Mouse (Mus musculus): ENCODE data around the gene Yipf3. TPM values are rescaled to one million over a fixed set of nuclear protein-coding genes. Genes with fewer than 3 reads are reported as not detected.

Yipf3 gene
- polyA plus RNA-seq, 1 experiment from 2014 or later, result 91.6 TPM

DNA sequence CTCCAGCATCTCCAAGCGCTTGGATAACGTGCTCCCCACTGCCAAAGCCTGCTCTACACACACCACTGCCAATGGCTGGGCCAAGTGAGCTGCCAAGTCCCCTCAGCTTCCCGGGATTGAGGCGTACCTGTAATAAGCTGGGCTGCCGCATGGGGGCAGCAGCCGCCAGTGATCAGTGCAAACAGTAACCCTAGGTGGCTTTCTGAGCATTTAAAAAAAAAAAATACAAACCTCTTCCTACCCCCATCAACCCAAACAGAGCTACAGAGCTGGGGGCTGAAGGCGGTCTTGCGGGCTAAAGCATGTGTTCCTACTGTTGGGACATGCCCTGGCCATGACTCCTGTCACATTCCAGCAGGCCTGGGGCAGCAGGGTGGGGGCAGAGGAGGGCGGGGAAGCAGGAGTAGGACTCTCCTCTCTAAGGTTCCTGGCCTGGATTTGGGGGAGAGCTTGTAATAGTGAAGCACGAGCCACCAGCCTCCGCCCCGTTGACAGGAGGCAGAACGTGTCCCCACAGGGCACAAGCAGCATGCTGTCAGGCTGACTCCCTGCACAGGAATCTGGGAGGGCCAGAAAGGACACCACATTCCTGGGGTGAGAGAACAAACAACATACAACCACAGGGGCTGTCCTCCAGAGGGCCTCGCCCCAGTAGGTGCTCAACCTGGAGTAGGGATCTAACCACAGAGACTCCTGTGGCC is 18.2 kb downstream of the Yipf3 start:
- H3K4me3 ChIP-seq (replicated peaks; ENCODE audit: low read length), result no peak overlapping the region
- 30% methylated on average over 14 of the region's 14 CpGs for WGBS

DNA sequence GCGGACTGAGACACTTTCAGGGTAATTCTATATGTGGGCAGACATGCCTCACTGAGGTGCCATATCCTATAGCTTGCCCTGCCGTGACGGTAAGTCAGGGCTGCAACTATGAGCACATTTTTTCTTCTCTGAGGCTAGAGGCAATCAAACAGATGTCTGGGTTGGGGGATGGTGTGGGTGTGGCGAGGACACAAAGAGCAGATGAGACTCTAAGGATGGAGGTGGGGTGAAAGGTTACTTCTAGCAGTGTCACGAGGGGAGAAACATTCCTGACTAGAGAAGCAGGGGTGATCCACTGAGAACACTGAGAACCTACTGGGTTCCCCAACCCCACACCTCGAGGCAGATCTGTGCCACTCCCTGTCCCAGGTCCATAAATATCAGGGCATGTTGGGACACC is 19.1 kb downstream of the Yipf3 start:
- DNase-seq (ENCODE audit: low spot score) (no peak), ATAC-seq (ENCODE audit: low FRiP score) (no peak)
- Histone ChIP-seq H3K4me3 (replicated peaks; ENCODE audit: low read length) (no peak overlapping the region), H3K27me3 (ENCODE audit: control insufficient read depth, insufficient read depth, low read length) (no peaks in the 10 kb centered on the region), H3K36me3 (replicated peaks; ENCODE audit: control insufficient read depth, insufficient read depth) (peaks cover 43% of the 10 kb centered on the region), H3K4me2 (replicated peaks) (no peak overlapping the region), H3K27ac (no peak overlapping the region), H3K9ac (no peak overlapping the region), H3K4me1 (replicated peaks; ENCODE audit: control insufficient read depth, insufficient read depth, low read length) (no peaks in the 10 kb centered on the region), H3K9me3 (ENCODE audit: control insufficient read depth, low read length) (no peaks in the 10 kb centered on the region)
- WGBS, result 74% methylated on average over 6 of the region's 6 CpGs

More for the DNA sequence above, 18.2 kb downstream of the Yipf3 start:
- Histone ChIP-seq H3K4me1 (replicated peaks; ENCODE audit: control insufficient read depth, insufficient read depth, low read length) (no peaks in the 10 kb centered on the region), H3K27ac (no peak overlapping the region), H3K27me3 (ENCODE audit: control insufficient read depth, insufficient read depth, low read length) (no peaks in the 10 kb centered on the region), H3K36me3 (replicated peaks; ENCODE audit: control insufficient read depth, insufficient read depth) (peaks cover 49% of the 10 kb centered on the region), H3K4me2 (replicated peaks) (no peak overlapping the region), H3K9me3 (ENCODE audit: control insufficient read depth, low read length) (no peaks in the 10 kb centered on the region), H3K9ac (no peak overlapping the region)
- DNase-seq (ENCODE audit: low spot score) (peak; percentile 91), ATAC-seq (ENCODE audit: low FRiP score) (peak; percentile 75)

DNA sequence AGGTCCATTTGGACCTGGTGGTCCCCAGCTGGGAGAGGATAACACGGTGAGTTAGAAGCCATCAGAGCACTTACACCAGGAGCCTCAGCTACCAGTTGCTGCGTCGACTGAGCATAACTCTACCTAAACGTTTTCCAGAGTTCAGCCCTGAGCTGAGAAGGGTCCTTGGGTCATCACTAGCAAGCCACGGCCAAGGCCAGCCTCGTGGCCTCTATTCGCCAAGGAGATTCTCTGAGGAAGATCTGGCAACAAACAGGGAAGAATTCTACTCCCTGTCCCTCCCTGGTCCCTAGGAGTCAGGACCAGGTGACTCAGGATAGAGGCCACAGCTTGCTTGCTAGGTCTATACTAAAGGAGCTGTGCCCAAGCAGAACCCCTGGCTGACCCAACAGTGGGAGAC is 19.6 kb downstream of the Yipf3 start:
- peaks cover 38% of the 10 kb centered on the region for H3K36me3 ChIP-seq (replicated peaks; ENCODE audit: control insufficient read depth, insufficient read depth)
- no peaks in the 10 kb centered on the region for H3K9me3 ChIP-seq (ENCODE audit: control insufficient read depth, low read length)
- DNase-seq (ENCODE audit: low spot score), result no peak
- no peak overlapping the region for H3K4me3 ChIP-seq (replicated peaks; ENCODE audit: low read length)
- no peak overlapping the region for H3K9ac ChIP-seq
- ATAC-seq (ENCODE audit: low FRiP score), result no peak
- no peak overlapping the region for H3K27ac ChIP-seq
- no peaks in the 10 kb centered on the region for H3K27me3 ChIP-seq (ENCODE audit: control insufficient read depth, insufficient read depth, low read length)
- H3K4me2 ChIP-seq (replicated peaks), result no peak overlapping the region
- no peaks in the 10 kb centered on the region for H3K4me1 ChIP-seq (replicated peaks; ENCODE audit: control insufficient read depth, insufficient read depth, low read length)
- 88% methylated on average over 7 of the region's 7 CpGs for WGBS

DNA sequence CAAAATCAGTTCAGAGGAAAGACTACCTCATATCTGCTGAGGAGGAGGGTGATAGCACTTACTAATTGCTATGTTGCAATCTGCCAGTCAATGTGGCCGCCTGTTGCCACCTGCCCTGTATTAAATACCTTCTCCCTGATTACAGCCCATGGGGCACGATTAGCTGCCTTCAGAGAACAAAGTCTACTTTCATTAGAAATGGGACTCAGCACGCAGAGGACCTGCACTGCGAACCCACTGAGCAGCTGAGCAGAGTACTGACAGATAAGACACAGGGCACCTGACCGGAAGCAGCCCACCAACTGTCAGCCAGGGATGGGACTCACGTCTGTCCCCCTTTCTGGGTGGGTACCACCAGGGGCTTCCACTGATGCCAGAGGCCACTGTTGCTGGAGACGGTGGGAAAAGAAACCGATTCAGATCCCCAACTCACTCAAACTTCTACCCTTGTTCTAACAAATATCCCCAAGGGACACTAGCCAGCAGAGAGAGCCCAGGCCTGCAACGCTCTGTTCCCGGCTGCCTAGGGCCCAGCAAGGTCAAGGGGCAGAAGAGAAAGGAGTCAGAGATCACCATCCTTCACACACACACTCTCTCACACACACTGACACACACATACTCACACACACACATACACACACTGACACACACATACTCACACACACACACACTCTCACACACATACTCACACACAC is 20.3 kb downstream of the Yipf3 start:
- DNase-seq (ENCODE audit: low spot score), result no peak
- no peaks in the 10 kb centered on the region for H3K9me3 ChIP-seq (ENCODE audit: control insufficient read depth, low read length)
- H3K36me3 ChIP-seq (replicated peaks; ENCODE audit: control insufficient read depth, insufficient read depth), result peaks cover 31% of the 10 kb centered on the region
- H3K27ac ChIP-seq, result no peak overlapping the region
- H3K27me3 ChIP-seq (ENCODE audit: control insufficient read depth, insufficient read depth, low read length), result no peaks in the 10 kb centered on the region
- no peak overlapping the region for H3K9ac ChIP-seq
- no peak overlapping the region for H3K4me2 ChIP-seq (replicated peaks)
- H3K4me1 ChIP-seq (replicated peaks; ENCODE audit: control insufficient read depth, insufficient read depth, low read length), result no peaks in the 10 kb centered on the region
- no peak for ATAC-seq (ENCODE audit: low FRiP score)
- 84% methylated on average over 10 of the region's 10 CpGs for WGBS
- no peak overlapping the region for H3K4me3 ChIP-seq (replicated peaks; ENCODE audit: low read length)

DNA sequence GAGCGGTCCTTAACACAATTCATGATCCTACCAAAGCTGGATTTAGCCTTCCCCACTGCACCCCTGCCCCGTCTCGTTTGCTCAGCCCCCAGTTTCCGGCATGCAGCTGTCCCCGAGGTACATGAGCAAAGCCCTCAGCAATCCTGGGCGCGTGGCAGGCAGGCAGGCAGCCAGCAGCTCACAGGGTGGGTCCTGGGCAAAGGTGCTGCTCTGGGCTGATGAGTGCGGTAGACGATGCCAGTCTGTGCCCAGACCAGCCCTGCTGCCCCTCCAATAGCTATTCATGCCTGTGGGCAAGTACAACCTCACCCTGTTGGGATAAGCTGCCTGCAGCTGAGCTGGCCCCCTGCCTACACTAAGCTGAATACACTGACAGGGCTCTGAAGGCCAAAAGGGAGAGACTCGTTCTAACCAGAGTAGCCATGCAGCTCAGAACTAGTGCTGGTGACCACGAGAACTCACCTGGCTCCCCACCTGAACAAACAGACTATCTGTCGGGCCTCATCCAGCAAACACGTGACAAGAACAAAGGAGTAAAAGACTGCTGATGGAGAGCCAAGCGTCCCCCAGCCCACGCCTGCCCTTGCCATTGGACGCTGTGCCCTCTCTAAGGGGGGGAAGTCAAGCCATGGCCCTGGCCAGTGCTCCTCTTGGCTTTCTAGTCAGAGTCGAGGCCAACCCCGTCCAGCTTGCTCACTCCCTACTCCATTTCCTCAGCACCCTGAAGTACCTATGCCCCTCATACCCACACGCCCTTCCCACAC is 22.1 kb downstream of the Yipf3 start:
- Histone ChIP-seq H3K36me3 (replicated peaks; ENCODE audit: control insufficient read depth, insufficient read depth) (peaks cover 16% of the 10 kb centered on the region), H3K4me2 (replicated peaks) (no peak overlapping the region), H3K4me1 (replicated peaks; ENCODE audit: control insufficient read depth, insufficient read depth, low read length) (no peaks in the 10 kb centered on the region), H3K9me3 (ENCODE audit: control insufficient read depth, low read length) (no peaks in the 10 kb centered on the region), H3K27ac (no peak overlapping the region), H3K9ac (no peak overlapping the region), H3K27me3 (ENCODE audit: control insufficient read depth, insufficient read depth, low read length) (no peaks in the 10 kb centered on the region), H3K4me3 (replicated peaks; ENCODE audit: low read length) (no peak overlapping the region)
- ATAC-seq (ENCODE audit: low FRiP score) (no peak), DNase-seq (ENCODE audit: low spot score) (no peak)
- 87% methylated on average over 19 of the region's 19 CpGs for WGBS

DNA sequence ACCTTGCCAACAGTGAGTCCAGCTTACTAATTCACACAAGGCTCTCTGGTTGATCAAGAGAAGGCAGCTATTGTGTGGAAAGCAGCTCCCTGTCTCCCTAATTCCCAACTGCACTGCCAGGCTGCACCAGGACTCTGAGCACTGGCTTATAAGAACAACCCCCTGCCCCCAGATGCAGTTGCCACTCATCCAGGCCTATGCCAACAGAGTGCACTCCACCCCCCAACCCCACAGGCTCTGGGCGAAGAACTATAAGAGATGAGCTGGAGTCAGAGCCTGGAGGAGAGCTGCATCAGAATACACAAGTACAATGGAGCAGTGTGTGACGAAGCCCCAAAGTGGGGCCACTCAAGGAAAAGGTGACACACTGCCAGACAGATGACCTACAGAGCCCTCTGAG is 24.2 kb downstream of the Yipf3 start:
- H3K27me3 ChIP-seq (ENCODE audit: control insufficient read depth, insufficient read depth, low read length), result no peaks in the 10 kb centered on the region
- no peak overlapping the region for H3K9ac ChIP-seq
- peaks cover 16% of the 10 kb centered on the region; the same call in 1 of the 2 replicates for H3K36me3 ChIP-seq (replicated peaks; ENCODE audit: control insufficient read depth, insufficient read depth)
- 90% methylated on average over 2 of the region's 2 CpGs for WGBS
- no peaks in the 10 kb centered on the region for H3K9me3 ChIP-seq (ENCODE audit: control insufficient read depth, low read length)
- H3K4me3 ChIP-seq (replicated peaks; ENCODE audit: low read length), result no peak overlapping the region
- DNase-seq (ENCODE audit: low spot score) (no peak), ATAC-seq (ENCODE audit: low FRiP score) (no peak)
- no peaks in the 10 kb centered on the region for H3K4me1 ChIP-seq (replicated peaks; ENCODE audit: control insufficient read depth, insufficient read depth, low read length)
- H3K27ac ChIP-seq, result no peak overlapping the region
- H3K4me2 ChIP-seq (replicated peaks), result no peak overlapping the region

DNA sequence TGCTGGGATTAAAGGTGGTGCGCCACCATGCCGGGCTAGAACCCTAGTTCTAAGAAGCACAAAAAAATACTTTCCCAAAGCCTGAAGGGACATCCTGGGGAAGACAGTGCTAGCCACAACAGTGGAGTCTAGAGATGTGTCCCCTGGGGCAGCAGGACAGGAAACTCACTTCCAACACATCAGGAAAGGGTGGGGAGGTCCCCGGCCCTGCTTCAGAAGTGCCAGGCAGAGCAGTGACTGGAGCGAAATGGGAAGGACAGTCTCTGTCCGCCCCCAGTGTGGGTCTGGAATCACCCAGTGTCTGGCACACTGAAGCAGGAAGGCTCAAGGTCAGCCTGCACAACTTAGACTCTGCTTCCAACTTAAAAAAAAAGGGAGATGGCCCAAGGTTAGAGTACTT is 24.8 kb downstream of the Yipf3 start:
- 0 out of 2 replicates have a peak, but pooled peaks cover 13% of the 10 kb centered on the region for H3K36me3 ChIP-seq (replicated peaks; ENCODE audit: control insufficient read depth, insufficient read depth)
- ATAC-seq (ENCODE audit: low FRiP score) (no peak), DNase-seq (ENCODE audit: low spot score) (no peak)
- H3K27ac ChIP-seq, result no peak overlapping the region
- H3K9me3 ChIP-seq (ENCODE audit: control insufficient read depth, low read length), result no peaks in the 10 kb centered on the region
- H3K9ac ChIP-seq, result no peak overlapping the region
- no peaks in the 10 kb centered on the region for H3K27me3 ChIP-seq (ENCODE audit: control insufficient read depth, insufficient read depth, low read length)
- H3K4me1 ChIP-seq (replicated peaks; ENCODE audit: control insufficient read depth, insufficient read depth, low read length), result no peaks in the 10 kb centered on the region
- no peak overlapping the region for H3K4me3 ChIP-seq (replicated peaks; ENCODE audit: low read length)
- H3K4me2 ChIP-seq (replicated peaks), result no peak overlapping the region
- 88% methylated on average over 5 of the region's 5 CpGs for WGBS

DNA sequence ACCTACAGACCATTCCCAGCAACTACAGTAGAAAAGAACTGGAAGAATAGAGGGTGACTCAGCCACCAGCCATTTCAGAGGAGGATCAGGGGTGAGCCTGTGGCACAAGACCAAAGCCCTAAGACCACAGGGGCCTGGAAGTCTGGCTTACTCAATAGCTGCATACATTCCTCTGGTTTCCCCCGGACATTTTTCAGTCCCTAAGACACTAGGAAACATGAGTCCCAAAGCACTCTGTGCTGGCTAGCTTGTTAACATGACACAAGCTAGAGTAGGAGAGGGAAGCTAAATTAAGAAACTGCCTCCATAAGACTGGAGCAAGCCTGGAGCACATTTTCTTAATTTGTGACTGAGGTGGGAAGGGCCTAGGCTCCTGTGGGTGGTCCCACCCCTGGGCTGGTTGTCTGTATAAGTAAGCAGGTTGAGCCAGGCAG is 25.9 kb downstream of the Yipf3 start:
- no peaks in the 10 kb centered on the region for H3K4me1 ChIP-seq (replicated peaks; ENCODE audit: control insufficient read depth, insufficient read depth, low read length)
- no peak for ATAC-seq (ENCODE audit: low FRiP score)
- peaks cover 18% of the 10 kb centered on the region; the same call in 1 of the 2 replicates for H3K36me3 ChIP-seq (replicated peaks; ENCODE audit: control insufficient read depth, insufficient read depth)
- no peaks in the 10 kb centered on the region for H3K9me3 ChIP-seq (ENCODE audit: control insufficient read depth, low read length)
- H3K4me2 ChIP-seq (replicated peaks), result no peak overlapping the region
- no peak overlapping the region for H3K9ac ChIP-seq
- no peak for DNase-seq (ENCODE audit: low spot score)
- WGBS, result 85% methylated on average over 1 of the region's 1 CpGs
- no peaks in the 10 kb centered on the region for H3K27me3 ChIP-seq (ENCODE audit: control insufficient read depth, insufficient read depth, low read length)
- H3K4me3 ChIP-seq (replicated peaks; ENCODE audit: low read length), result no peak overlapping the region
- H3K27ac ChIP-seq, result no peak overlapping the region

DNA sequence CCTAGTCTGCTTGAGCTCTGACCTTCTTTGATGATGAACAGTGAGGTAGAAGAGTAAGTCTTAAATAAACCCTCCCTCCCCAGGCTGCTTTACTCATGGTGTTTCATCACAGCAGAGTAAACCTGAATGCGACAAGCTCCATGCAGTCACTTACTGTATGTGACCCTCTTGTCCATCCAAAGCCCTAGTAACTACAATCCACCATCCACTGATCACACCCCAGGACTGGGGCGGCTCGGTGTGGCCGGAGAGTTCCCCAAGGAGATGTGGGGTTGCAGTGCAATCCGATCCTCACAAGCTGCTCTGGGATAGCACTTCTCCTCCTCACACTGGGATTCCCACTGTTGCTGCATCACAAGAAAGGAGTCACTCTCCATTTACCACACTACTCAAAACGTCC is 26.6 kb downstream of the Yipf3 start:
- 83% methylated on average over 6 of the region's 6 CpGs for WGBS
- Histone ChIP-seq H3K27ac (no peak overlapping the region), H3K4me1 (replicated peaks; ENCODE audit: control insufficient read depth, insufficient read depth, low read length) (no peaks in the 10 kb centered on the region), H3K4me2 (replicated peaks) (no peak overlapping the region), H3K27me3 (ENCODE audit: control insufficient read depth, insufficient read depth, low read length) (no peaks in the 10 kb centered on the region), H3K36me3 (replicated peaks; ENCODE audit: control insufficient read depth, insufficient read depth) (peaks cover 21% of the 10 kb centered on the region), H3K9ac (no peak overlapping the region), H3K9me3 (ENCODE audit: control insufficient read depth, low read length) (no peaks in the 10 kb centered on the region), H3K4me3 (replicated peaks; ENCODE audit: low read length) (no peak overlapping the region)
- ATAC-seq (ENCODE audit: low FRiP score) (no peak), DNase-seq (ENCODE audit: low spot score) (no peak)

All from hindbrain, embryonic 14.5 days (tissue).